Mouse (Mus musculus) limb, embryonic 10.5 days (tissue): ENCODE measurements around the gene Lancl3. TPM values are rescaled to one million over a fixed set of nuclear protein-coding genes. Genes with fewer than 3 reads are reported as not detected.

Source experiments
- DNase-seq: peaks from one replicate; pipeline ENCODE4 v3.0.0-alpha.2; 2017; ENCODE audit warnings: low spot score
- H3K27ac ChIP-seq: fragments of 300-500 bp; sonication (generic); 2 replicates; pipeline ENCODE4 v1.5.1; 2016; ENCODE audit warnings: mild to moderate bottlenecking
- H3K27me3 ChIP-seq: fragments of 300-500 bp; sonication (generic); 2 replicates; pipeline ENCODE4 v1.6.1; 2016; ENCODE audit warnings: low read depth, mild to moderate bottlenecking; ENCODE audit not compliant: poor library complexity, severe bottlenecking
- H3K36me3 ChIP-seq: fragments of 300-500 bp; sonication (generic); 2 replicates; pipeline ENCODE4 v1.6.1; 2016; ENCODE audit warnings: mild to moderate bottlenecking, moderate library complexity
- H3K4me1 ChIP-seq: fragments of 300-500 bp; sonication (generic); 2 replicates; pipeline ENCODE4 v1.6.1; 2016
- H3K4me3 ChIP-seq: fragments of 300-500 bp; sonication (generic); 2 replicates; pipeline ENCODE4 v1.5.1; 2016; ENCODE audit warnings: mild to moderate bottlenecking, moderate library complexity
- H3K9me3 ChIP-seq: fragments of 300-500 bp; sonication (generic); replicated peaks from 2 replicates; pipeline ENCODE4 v1.6.1; 2016; ENCODE audit warnings: mild to moderate bottlenecking
- WGBS: fragments of 180-500 bp; shearing (Covaris S2); methylation state at CpG from one replicate; pipeline ENCODE4 v1.1.7; 2016; 5-methylcytosine and 5-hydroxymethylcytosine counted together
- polyA plus RNA-seq: library from polyadenylated mRNA; unstranded; fragments of >200 nt; fragmentation: Nextera tagmentation; extraction: Ambion mirVana; gene quantifications from 2 replicates; pipeline ENCODE4 v1.2.1, GENCODE M21; 2016

Gene Lancl3
- polyA plus RNA-seq = 0.09 and 0.18 TPM in 2 replicates

- no peaks in the 10 kb centered on the region for H3K9me3 ChIP-seq
- peaks cover 32% of the 10 kb centered on the region for H3K27me3 ChIP-seq
- WGBS = 15% methylated on average over 34 of the region's 49 CpGs
- 0 out of 2 replicates have a peak, but pooled peaks cover 9% of the 10 kb centered on the region for H3K4me1 ChIP-seq
- peak within 1 kb of the TSS; percentile 46; the same call in 1 of the 2 replicates for H3K27ac ChIP-seq
- DNase-seq = peak; percentile 48
- H3K4me3 ChIP-seq = peak within 1 kb of the TSS; percentile 50
- H3K36me3 ChIP-seq = no peaks in the 10 kb centered on the region
Observed at GRCm38 (mm10) chrX:9199761-9200371, at the start of gene Lancl3. Gene Lancl3, plus strand, starts transcription at chrX:9199902.

- no peaks in the 10 kb centered on the region for H3K9me3 ChIP-seq
- no peaks in the 10 kb centered on the region for H3K36me3 ChIP-seq
- H3K4me3 ChIP-seq = no peak overlapping the region
- 85% methylated on average over 2 of the region's 2 CpGs for WGBS
- H3K4me1 ChIP-seq = no peaks in the 10 kb centered on the region
- no peaks in the 10 kb centered on the region for H3K27me3 ChIP-seq
- no peak overlapping the region for H3K27ac ChIP-seq
- no peak for DNase-seq
Observed at GRCm38 (mm10) chrX:9179011-9179410, 20.7 kb upstream of the Lancl3 start.

- Histone ChIP-seq H3K36me3 (no peaks in the 10 kb centered on the region), H3K27me3 (no peaks in the 10 kb centered on the region), H3K9me3 (no peaks in the 10 kb centered on the region), H3K4me3 (no peak overlapping the region), H3K4me1 (no peaks in the 10 kb centered on the region), H3K27ac (no peak overlapping the region)
- WGBS = 85% methylated on average over 5 of the region's 5 CpGs
- DNase-seq = no peak
Observed at GRCm38 (mm10) chrX:9181570-9181969, 18.1 kb upstream of the Lancl3 start.

GRCm38 (mm10) chrX:9200380-9200917, 747 bp downstream of the Lancl3 start:
- WGBS = 12% methylated on average over 41 of the region's 72 CpGs
- no peaks in the 10 kb centered on the region for H3K36me3 ChIP-seq
- H3K27ac ChIP-seq = peak overlapping the region; percentile 46; the same call in 1 of the 2 replicates
- peak overlapping the region; percentile 50 for H3K4me3 ChIP-seq
- no peaks in the 10 kb centered on the region for H3K9me3 ChIP-seq
- H3K4me1 ChIP-seq = 0 out of 2 replicates have a peak, but pooled peaks cover 9% of the 10 kb centered on the region
- peak; percentile 57 for DNase-seq
- H3K27me3 ChIP-seq = peaks cover 32% of the 10 kb centered on the region

- no peak for DNase-seq
- Histone ChIP-seq H3K27me3 (peaks cover 32% of the 10 kb centered on the region), H3K4me1 (0 out of 2 replicates have a peak, but pooled peaks cover 9% of the 10 kb centered on the region), H3K27ac (no peak overlapping the region), H3K9me3 (no peaks in the 10 kb centered on the region), H3K36me3 (no peaks in the 10 kb centered on the region), H3K4me3 (no peak overlapping the region)
- 71% methylated on average over 2 of the region's 2 CpGs for WGBS
Observed at GRCm38 (mm10) chrX:9201954-9202353, 2.3 kb downstream of the Lancl3 start.

GRCm38 (mm10) chrX:9202781-9203405, 3.2 kb downstream of the Lancl3 start:
- DNase-seq = no peak
- H3K27ac ChIP-seq = no peak overlapping the region
- H3K36me3 ChIP-seq = no peaks in the 10 kb centered on the region
- no peak overlapping the region for H3K4me3 ChIP-seq
- 68% methylated on average over 7 of the region's 7 CpGs for WGBS
- H3K27me3 ChIP-seq = peaks cover 32% of the 10 kb centered on the region
- H3K9me3 ChIP-seq = no peaks in the 10 kb centered on the region
- 0 out of 2 replicates have a peak, but pooled peaks cover 9% of the 10 kb centered on the region for H3K4me1 ChIP-seq

- peaks cover 11% of the 10 kb centered on the region for H3K27me3 ChIP-seq
- no peaks in the 10 kb centered on the region for H3K36me3 ChIP-seq
- no peak for DNase-seq
- 0 out of 2 replicates have a peak, but pooled peaks cover 4% of the 10 kb centered on the region for H3K4me1 ChIP-seq
- 76% methylated on average over 2 of the region's 2 CpGs for WGBS
- no peak overlapping the region for H3K27ac ChIP-seq
- H3K9me3 ChIP-seq = no peaks in the 10 kb centered on the region
- H3K4me3 ChIP-seq = no peak overlapping the region
Observed at GRCm38 (mm10) chrX:9205121-9205520, 5.4 kb downstream of the Lancl3 start.

- Histone ChIP-seq H3K27me3 (no peaks in the 10 kb centered on the region), H3K27ac (no peak overlapping the region), H3K36me3 (no peaks in the 10 kb centered on the region), H3K9me3 (no peaks in the 10 kb centered on the region), H3K4me3 (no peak overlapping the region), H3K4me1 (no peaks in the 10 kb centered on the region)
- WGBS = 96% methylated on average over 2 of the region's 2 CpGs
- DNase-seq = no peak
Observed at GRCm38 (mm10) chrX:9216244-9216643, 16.5 kb downstream of the Lancl3 start.

- 94% methylated on average over 3 of the region's 3 CpGs for WGBS
- no peaks in the 10 kb centered on the region for H3K4me1 ChIP-seq
Observed at GRCm38 (mm10) chrX:9219570-9219969, 19.9 kb downstream of the Lancl3 start.

GRCm38 (mm10) chrX:9221206-9221605, 21.5 kb downstream of the Lancl3 start:
- no peak overlapping the region for H3K27ac ChIP-seq
- 43% methylated on average over 6 of the region's 6 CpGs for WGBS
- H3K4me1 ChIP-seq = no peaks in the 10 kb centered on the region
- H3K4me3 ChIP-seq = no peak overlapping the region
- no peaks in the 10 kb centered on the region for H3K36me3 ChIP-seq
- peak; percentile 44 for DNase-seq
- H3K27me3 ChIP-seq = no peaks in the 10 kb centered on the region
- no peaks in the 10 kb centered on the region for H3K9me3 ChIP-seq

More at GRCm38 (mm10) chrX:9219570-9219969, 19.9 kb downstream of the Lancl3 start:
- Histone ChIP-seq H3K4me3 (no peak overlapping the region), H3K36me3 (no peaks in the 10 kb centered on the region), H3K27me3 (no peaks in the 10 kb centered on the region), H3K9me3 (no peaks in the 10 kb centered on the region), H3K27ac (no peak overlapping the region)
- no peak for DNase-seq

- no peak overlapping the region for H3K27ac ChIP-seq
- no peaks in the 10 kb centered on the region for H3K36me3 ChIP-seq
- 73% methylated on average over 4 of the region's 4 CpGs for WGBS
- no peaks in the 10 kb centered on the region for H3K27me3 ChIP-seq
- H3K4me3 ChIP-seq = no peak overlapping the region
- no peak for DNase-seq
- H3K4me1 ChIP-seq = no peaks in the 10 kb centered on the region
- no peaks in the 10 kb centered on the region for H3K9me3 ChIP-seq
Observed at GRCm38 (mm10) chrX:9221736-9222135, 22.0 kb downstream of the Lancl3 start.

GRCm38 (mm10) chrX:9222412-9223221, 22.9 kb downstream of the Lancl3 start:
- Histone ChIP-seq H3K4me3 (no peak overlapping the region), H3K27ac (no peak overlapping the region), H3K36me3 (no peaks in the 10 kb centered on the region), H3K9me3 (no peaks in the 10 kb centered on the region), H3K27me3 (no peaks in the 10 kb centered on the region), H3K4me1 (no peaks in the 10 kb centered on the region)
- no peak for DNase-seq
- WGBS = 91% methylated on average over 3 of the region's 3 CpGs
